Mouse (Mus musculus) E14TG2a.4 (cell line): ENCODE measurements around the gene Defb36.

ENCODE experiments used
- H3K27me3 ChIP-seq: 2 replicates; pipeline ENCODE4 v1.6.1; 2014; ENCODE audit warnings: low read length, control low read depth; ENCODE audit not compliant: insufficient read depth
- H3K36me3 ChIP-seq: 2 replicates; pipeline ENCODE4 v1.6.1; 2014; ENCODE audit warnings: low read length, control low read depth; ENCODE audit not compliant: insufficient read depth
- H3K4me1 ChIP-seq: replicated peaks from 2 replicates; pipeline ENCODE4 v1.6.1; 2014; ENCODE audit warnings: low read depth, low read length, control low read depth
- H3K4me3 ChIP-seq: replicated peaks from 2 replicates; pipeline ENCODE4 v1.5.1; 2014; ENCODE audit warnings: mild to moderate bottlenecking, low read length
- H3K9me3 ChIP-seq: 2 replicates; pipeline ENCODE4 v1.6.1; 2014; ENCODE audit warnings: low read length, control low read depth
- CTCF ChIP-seq: conservative IDR thresholded peaks from 2 replicates; pipeline ENCODE4 v1.5.1; 2014; ENCODE audit warnings: low read length
- NANOG ChIP-seq: IDR thresholded peaks from 2 replicates; pipeline ENCODE4 v1.6.1; 2014; ENCODE audit warnings: borderline replicate concordance, low read length, mixed read lengths
- POU5F1 ChIP-seq: IDR thresholded peaks from 2 replicates; pipeline ENCODE4 v1.6.1; 2014; ENCODE audit warnings: low read length, borderline replicate concordance

The Defb36 gene

GRCm38 (mm10) chr2:152615563-152615962, 11.4 kb downstream of the Defb36 start:
- no peak overlapping the region for H3K4me3 ChIP-seq
- H3K4me1 ChIP-seq = peaks cover 23% of the 10 kb centered on the region
- H3K36me3 ChIP-seq = no peaks in the 10 kb centered on the region
- TF ChIP-seq POU5F1 = no peak
- TF ChIP-seq NANOG = no peak
- peak; percentile 78 for TF ChIP-seq CTCF
- peaks cover 11% of the 10 kb centered on the region for H3K27me3 ChIP-seq
- no peaks in the 10 kb centered on the region for H3K9me3 ChIP-seq

- Histone ChIP-seq H3K9me3 (no peaks in the 10 kb centered on the region), H3K4me1 (peaks cover 26% of the 10 kb centered on the region), H3K27me3 (peaks cover 11% of the 10 kb centered on the region), H3K4me3 (no peak overlapping the region), H3K36me3 (no peaks in the 10 kb centered on the region)
- TF ChIP-seq NANOG (no peak), CTCF (no peak), POU5F1 (no peak)
Observed at GRCm38 (mm10) chr2:152616470-152616869, 12.3 kb downstream of the Defb36 start.

- peaks cover 20% of the 10 kb centered on the region for H3K27me3 ChIP-seq
- peaks cover 20% of the 10 kb centered on the region for H3K4me1 ChIP-seq
- no peak overlapping the region for H3K4me3 ChIP-seq
- no peaks in the 10 kb centered on the region for H3K36me3 ChIP-seq
- H3K9me3 ChIP-seq = no peaks in the 10 kb centered on the region
- TF ChIP-seq CTCF (peak; percentile 44), POU5F1 (no peak), NANOG (no peak)
Observed at GRCm38 (mm10) chr2:152617374-152617773, 13.2 kb downstream of the Defb36 start.

GRCm38 (mm10) chr2:152620367-152621134, 16.4 kb downstream of the Defb36 start:
- peaks cover 31% of the 10 kb centered on the region for H3K27me3 ChIP-seq
- no peaks in the 10 kb centered on the region for H3K9me3 ChIP-seq
- peaks cover 12% of the 10 kb centered on the region for H3K4me1 ChIP-seq
- TF ChIP-seq POU5F1 (no peak), NANOG (no peak), CTCF (no peak)
- H3K36me3 ChIP-seq = no peaks in the 10 kb centered on the region
- H3K4me3 ChIP-seq = no peak overlapping the region

- H3K4me1 ChIP-seq = peaks cover 19% of the 10 kb centered on the region
- H3K27me3 ChIP-seq = peaks cover 47% of the 10 kb centered on the region
- no peaks in the 10 kb centered on the region for H3K9me3 ChIP-seq
- TF ChIP-seq CTCF (no peak), NANOG (no peak), POU5F1 (no peak)
- no peaks in the 10 kb centered on the region for H3K36me3 ChIP-seq
- no peak overlapping the region for H3K4me3 ChIP-seq
Observed at GRCm38 (mm10) chr2:152622151-152622550, 18.0 kb downstream of the Defb36 start.

- H3K36me3 ChIP-seq = no peaks in the 10 kb centered on the region
- H3K4me1 ChIP-seq = peaks cover 27% of the 10 kb centered on the region
- no peaks in the 10 kb centered on the region for H3K9me3 ChIP-seq
- H3K27me3 ChIP-seq = peaks cover 55% of the 10 kb centered on the region
- no peak within 1 kb of the TSS for H3K4me3 ChIP-seq
- no peak for TF ChIP-seq CTCF
- TF ChIP-seq NANOG = no peak
- TF ChIP-seq POU5F1 = no peak
Observed at GRCm38 (mm10) chr2:152622953-152623352, 18.8 kb downstream of the Defb36 start, which contains the start of gene Defb25. TSS of gene Defb25 (minus strand) at chr2:152623053.

GRCm38 (mm10) chr2:152624566-152624965, 20.4 kb downstream of the Defb36 start:
- TF ChIP-seq CTCF = no peak
- no peak for TF ChIP-seq POU5F1
- no peak for TF ChIP-seq NANOG
- Histone ChIP-seq H3K36me3 (no peaks in the 10 kb centered on the region), H3K9me3 (no peaks in the 10 kb centered on the region), H3K4me3 (no peak overlapping the region), H3K4me1 (peaks cover 26% of the 10 kb centered on the region), H3K27me3 (peaks cover 69% of the 10 kb centered on the region)

- H3K9me3 ChIP-seq = no peaks in the 10 kb centered on the region
- TF ChIP-seq CTCF (no peak), POU5F1 (no peak), NANOG (no peak)
- H3K36me3 ChIP-seq = no peaks in the 10 kb centered on the region
- H3K4me1 ChIP-seq = peaks cover 26% of the 10 kb centered on the region
- H3K27me3 ChIP-seq = peaks cover 71% of the 10 kb centered on the region
- no peak overlapping the region for H3K4me3 ChIP-seq
Observed at GRCm38 (mm10) chr2:152625256-152625655, 21.1 kb downstream of the Defb36 start.
